Mouse (Mus musculus): ENCODE results near the gene Armcx3.

GRCm38 (mm10) chrX:134739160-134739559 is 17.2 kb upstream of the Armcx3 start:
- no peak for TF ChIP-seq POLR2A (IDR thresholded peaks at IDR 0.05; ENCODE audit: low read depth, low read length)
- TF ChIP-seq CTCF (conservative IDR thresholded peaks at IDR 0.05 in 1 of 2, IDR thresholded peaks at IDR 0.05 in 1 of 2; ENCODE audit: low read depth in 2 of 2, low read length in 2 of 2): no peak
- no peak for TF ChIP-seq SIN3A (IDR thresholded peaks at IDR 0.05; ENCODE audit: low read length)
- TF ChIP-seq HCFC1 (IDR thresholded peaks at IDR 0.05; ENCODE audit: low read depth, low read length): no peak
- TF ChIP-seq RAD21 (IDR thresholded peaks at IDR 0.05; ENCODE audit: low read depth, low read length): no peak
- TF ChIP-seq NRF1 (IDR thresholded peaks at IDR 0.05; ENCODE audit: low read depth, low read length): no peak
- TF ChIP-seq ZNF384 (IDR thresholded peaks at IDR 0.05; ENCODE audit: low read depth, low read length): no peak
- TF ChIP-seq CHD2 (IDR thresholded peaks at IDR 0.05; ENCODE audit: low read length): no peak
- no peak for TF ChIP-seq RCOR1 (conservative IDR thresholded peaks at IDR 0.05; ENCODE audit: low read depth, low read length)
